Mouse (Mus musculus) midbrain, postnatal 0 days (tissue): Measurements from ENCODE around the gene Atp8b3. TPM values are rescaled to one million over a fixed set of nuclear protein-coding genes. Genes with fewer than 3 reads are reported as not detected.
A peak's percentile ranks its signal among the peaks of the same experiment; 100 is the strongest.

Experiments
- ATAC-seq: fragments of 200-750 bp; cut with Nextera tagmentation; 2 replicates; pipeline ENCODE4 v1.8.0; 2017; ENCODE audit warnings: moderate number of reproducible peaks, mild to moderate bottlenecking, moderate TSS enrichment, moderate library complexity; ENCODE audit not compliant: low FRiP score
- DNase-seq: peaks from one replicate; pipeline ENCODE4 v3.0.0-alpha.2; 2015; ENCODE audit warnings: low spot score
- H3K27ac ChIP-seq: fragments of 300-500 bp; sonication (generic); 2 replicates; pipeline ENCODE4 v1.5.1; 2014; ENCODE audit warnings: low read depth, mild to moderate bottlenecking, low read length, mixed read lengths
- H3K27me3 ChIP-seq: fragments of 300-500 bp; sonication (generic); 2 replicates; pipeline ENCODE4 v1.6.1; 2014; ENCODE audit warnings: low read length, control low read depth, mixed read lengths; ENCODE audit not compliant: insufficient read depth
- H3K36me3 ChIP-seq: fragments of 300-500 bp; sonication (generic); 2 replicates; pipeline ENCODE4 v1.6.1; 2014; ENCODE audit warnings: low read length, control low read depth, mixed read lengths; ENCODE audit not compliant: insufficient read depth
- H3K4me1 ChIP-seq: fragments of 300-500 bp; sonication (generic); 2 replicates; pipeline ENCODE4 v1.6.1; 2014; ENCODE audit warnings: mild to moderate bottlenecking, control low read depth, antibody characterized with exemption, low read length, mixed read lengths; ENCODE audit not compliant: insufficient read depth
- H3K4me2 ChIP-seq: fragments of 300-500 bp; sonication (generic); 2 replicates; pipeline ENCODE4 v1.6.1; 2014; ENCODE audit warnings: low read depth, mild to moderate bottlenecking, low read length, mixed read lengths; ENCODE audit not compliant: poor library complexity, severe bottlenecking
- H3K4me3 ChIP-seq: fragments of 300-500 bp; sonication (generic); 2 replicates; pipeline ENCODE4 v1.5.1; 2014; ENCODE audit warnings: low read depth, mild to moderate bottlenecking, low read length, moderate library complexity
- H3K9ac ChIP-seq: fragments of 300-500 bp; sonication (generic); replicated peaks from 2 replicates; pipeline ENCODE4 v1.6.1; 2014; ENCODE audit warnings: mild to moderate bottlenecking, low read length, moderate library complexity, mixed read lengths; ENCODE audit not compliant: poor library complexity, severe bottlenecking
- H3K9me3 ChIP-seq: fragments of 300-500 bp; sonication (generic); 2 replicates; pipeline ENCODE4 v1.6.1; 2016; ENCODE audit warnings: low read length, control low read depth
- CTCF ChIP-seq: IDR thresholded peaks from 2 replicates; pipeline ENCODE4 v1.5.1; 2016; ENCODE audit warnings: antibody characterized with exemption, mild to moderate bottlenecking
- WGBS: fragments of 180-500 bp; shearing (Covaris S2); extraction: QIAGEN DNeasy Blood & Tissue Kit; methylation state at CpG from one replicate; pipeline ENCODE4 v1.1.7; 2014; 5-methylcytosine and 5-hydroxymethylcytosine counted together
- polyA plus RNA-seq: library from polyadenylated mRNA; unstranded; fragments of >200 nt; fragmentation: Nextera tagmentation; extraction: Ambion mirVana; gene quantifications from 2 replicates; pipeline ENCODE4 v1.2.1, GENCODE M21; 2015
- total RNA-seq: library from RNA; depleted of rRNA; stranded (reverse); fragments of >200 nt; gene quantifications from 2 replicates; pipeline ENCODE4 v1.2.3, GENCODE M21; 2014

Gene Atp8b3
- total and polyA plus RNA-seq, 2 experiments from 2014 or later, result 0.90 to 0.93 TPM

DNA sequence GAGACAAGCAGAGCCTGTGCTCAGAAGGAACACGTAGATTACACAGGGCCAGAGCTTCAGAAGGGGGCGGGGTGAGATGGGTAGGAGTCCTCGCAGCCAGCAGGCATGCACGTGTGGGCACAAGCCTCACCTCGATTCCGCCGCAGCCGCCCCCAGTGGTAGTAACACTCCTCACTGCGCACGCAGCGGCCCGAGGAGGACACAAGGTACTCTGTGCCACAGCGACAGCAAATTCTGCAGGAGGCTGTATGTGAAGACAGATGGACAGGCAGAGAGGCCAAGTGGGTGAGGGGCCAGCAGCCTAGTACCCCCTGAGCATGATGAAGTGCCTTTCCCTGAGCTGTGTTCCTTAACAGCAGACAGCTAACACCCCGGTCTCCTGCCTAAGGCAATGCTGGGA is 4.9 kb upstream of the Atp8b3 start:
- peaks cover 67% of the 10 kb centered on the region for H3K36me3 ChIP-seq
- no peaks in the 10 kb centered on the region for H3K9me3 ChIP-seq
- TF ChIP-seq CTCF, result no peak
- no peaks in the 10 kb centered on the region for H3K4me1 ChIP-seq
- no peak overlapping the region for H3K27ac ChIP-seq
- H3K4me2 ChIP-seq, result no peak overlapping the region
- ATAC-seq, result no peak
- H3K9ac ChIP-seq, result no peak overlapping the region
- 95% methylated on average over 14 of the region's 14 CpGs for WGBS
- DNase-seq, result no peak
- H3K4me3 ChIP-seq, result no peak overlapping the region
- no peaks in the 10 kb centered on the region for H3K27me3 ChIP-seq

DNA sequence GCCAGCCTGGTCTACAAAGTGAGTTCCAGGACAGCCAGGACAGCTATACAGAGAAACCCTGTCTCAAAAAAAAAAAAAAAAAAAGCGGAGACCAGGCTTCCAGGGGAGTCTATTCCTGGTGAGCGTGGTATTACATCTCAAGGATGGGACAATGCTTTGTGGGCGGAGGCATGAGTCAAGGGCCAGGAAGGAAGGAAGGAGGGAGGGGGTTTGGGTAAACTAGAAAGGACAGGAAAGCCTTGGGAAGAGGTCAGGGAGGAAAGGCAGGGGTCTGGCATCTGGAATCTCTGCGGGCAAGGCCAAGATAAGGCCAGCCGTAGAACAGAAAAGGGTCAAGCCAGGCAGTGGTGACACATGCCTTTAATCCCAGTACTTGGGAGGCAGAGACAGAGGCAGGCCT is 569 bp upstream of the Atp8b3 start:
- Histone ChIP-seq H3K9ac (no peak overlapping the region), H3K4me3 (no peak overlapping the region), H3K27ac (no peak overlapping the region), H3K27me3 (peaks cover 19% of the 10 kb centered on the region), H3K36me3 (peaks cover 29% of the 10 kb centered on the region), H3K4me2 (no peak overlapping the region), H3K9me3 (no peaks in the 10 kb centered on the region), H3K4me1 (no peaks in the 10 kb centered on the region)
- no peak for TF ChIP-seq CTCF
- ATAC-seq (no peak), DNase-seq (no peak)
- 68% methylated on average over 4 of the region's 5 CpGs for WGBS

- no peak for DNase-seq
- 54% methylated on average over 5 of the region's 5 CpGs for WGBS
- H3K27me3 ChIP-seq, result peaks cover 20% of the 10 kb centered on the region
- H3K36me3 ChIP-seq, result peaks cover 16% of the 10 kb centered on the region
- H3K9me3 ChIP-seq, result no peaks in the 10 kb centered on the region
- no peak overlapping the region for H3K27ac ChIP-seq
- no peaks in the 10 kb centered on the region for H3K4me1 ChIP-seq
- TF ChIP-seq CTCF, result no peak
- H3K4me2 ChIP-seq, result no peak overlapping the region
- H3K9ac ChIP-seq, result no peak overlapping the region
- no peak overlapping the region for H3K4me3 ChIP-seq
- no peak for ATAC-seq
Measured at GRCm38 (mm10) chr10:80538180-80538579, 744 bp downstream of the Atp8b3 start.

- no peak overlapping the region for H3K27ac ChIP-seq
- peaks cover 20% of the 10 kb centered on the region for H3K27me3 ChIP-seq
- H3K9ac ChIP-seq, result no peak overlapping the region
- TF ChIP-seq CTCF, result no peak
- no peaks in the 10 kb centered on the region for H3K9me3 ChIP-seq
- DNase-seq (no peak), ATAC-seq (no peak)
- H3K4me1 ChIP-seq, result no peaks in the 10 kb centered on the region
- no peak overlapping the region for H3K4me2 ChIP-seq
- WGBS, result 11% methylated on average over 13 of the region's 13 CpGs
- no peaks in the 10 kb centered on the region for H3K36me3 ChIP-seq
- no peak overlapping the region for H3K4me3 ChIP-seq
Measured at GRCm38 (mm10) chr10:80535711-80536110, 3.2 kb downstream of the Atp8b3 start.

- H3K36me3 ChIP-seq, result no peaks in the 10 kb centered on the region
- peaks cover 20% of the 10 kb centered on the region for H3K27me3 ChIP-seq
- DNase-seq (no peak), ATAC-seq (no peak)
- no peak overlapping the region for H3K4me2 ChIP-seq
- no peaks in the 10 kb centered on the region for H3K9me3 ChIP-seq
- 10% methylated on average over 14 of the region's 14 CpGs for WGBS
- no peaks in the 10 kb centered on the region for H3K4me1 ChIP-seq
- no peak overlapping the region for H3K27ac ChIP-seq
- H3K9ac ChIP-seq, result no peak overlapping the region
- TF ChIP-seq CTCF, result no peak
- H3K4me3 ChIP-seq, result 0 out of 2 replicates have a peak overlapping the region, but pooled peaks have one; percentile 3
Measured at GRCm38 (mm10) chr10:80535071-80535470, 3.9 kb downstream of the Atp8b3 start.

- peaks cover 19% of the 10 kb centered on the region for H3K27me3 ChIP-seq
- DNase-seq (no peak), ATAC-seq (no peak)
- no peak overlapping the region for H3K27ac ChIP-seq
- H3K36me3 ChIP-seq, result no peaks in the 10 kb centered on the region
- 17% methylated on average over 7 of the region's 7 CpGs for WGBS
- H3K4me3 ChIP-seq, result no peak overlapping the region
- no peak overlapping the region for H3K9ac ChIP-seq
- H3K4me2 ChIP-seq, result no peak overlapping the region
- no peak for TF ChIP-seq CTCF
- no peaks in the 10 kb centered on the region for H3K9me3 ChIP-seq
- no peaks in the 10 kb centered on the region for H3K4me1 ChIP-seq
Measured at GRCm38 (mm10) chr10:80533704-80534103, 5.2 kb downstream of the Atp8b3 start.
